Mouse (Mus musculus) fibroblast of lung, adult 2 months (primary cell): ENCODE data around the gene Timm22.
A peak's percentile ranks its signal among the peaks of the same experiment; 100 is the strongest.

ENCODE experiments used
- DNase-seq: peaks from one replicate; pipeline ENCODE4 v3.0.0-alpha.2; 2011; ENCODE audit warnings: low read depth

The Timm22 gene

GRCm38 (mm10) chr11:76406702-76407583 is at the start of gene Timm22:
Gene Timm22, plus strand, starts transcription at chr11:76406952.
- DNase-seq: peak; percentile 98

GRCm38 (mm10) chr11:76357464-76357863 is 49.3 kb upstream of the Timm22 start:
- DNase-seq: no peak

GRCm38 (mm10) chr11:76358628-76359320 is 48.0 kb upstream of the Timm22 start:
- no peak for DNase-seq

GRCm38 (mm10) chr11:76360255-76360654 is 46.5 kb upstream of the Timm22 start:
- no peak for DNase-seq

- no peak for DNase-seq
Measured at GRCm38 (mm10) chr11:76361422-76361821, 45.3 kb upstream of the Timm22 start.

- no peak for DNase-seq
Measured at GRCm38 (mm10) chr11:76363178-76363577, 43.6 kb upstream of the Timm22 start.

GRCm38 (mm10) chr11:76363636-76364035 is 43.1 kb upstream of the Timm22 start:
- DNase-seq: no peak

- no peak for DNase-seq
Measured at GRCm38 (mm10) chr11:76364038-76364437, 42.7 kb upstream of the Timm22 start.

- no peak for DNase-seq
Measured at GRCm38 (mm10) chr11:76366720-76367119, 40.0 kb upstream of the Timm22 start.

GRCm38 (mm10) chr11:76370491-76370890 is 36.3 kb upstream of the Timm22 start:
- DNase-seq: no peak

GRCm38 (mm10) chr11:76372120-76372519 is 34.6 kb upstream of the Timm22 start:
- peak; percentile 65 for DNase-seq

- no peak for DNase-seq
Measured at GRCm38 (mm10) chr11:76372534-76372933, 34.2 kb upstream of the Timm22 start.

GRCm38 (mm10) chr11:76374491-76375185 is 32.1 kb upstream of the Timm22 start:
- peak; percentile 94 for DNase-seq

- DNase-seq: no peak
Measured at GRCm38 (mm10) chr11:76376425-76376824, 30.3 kb upstream of the Timm22 start.

- no peak for DNase-seq
Measured at GRCm38 (mm10) chr11:76379921-76380544, 26.7 kb upstream of the Timm22 start.

- DNase-seq: no peak
Measured at GRCm38 (mm10) chr11:76381201-76381885, 25.4 kb upstream of the Timm22 start.

- DNase-seq: no peak
Measured at GRCm38 (mm10) chr11:76382711-76383324, 23.9 kb upstream of the Timm22 start.

GRCm38 (mm10) chr11:76384307-76384706 is 22.4 kb upstream of the Timm22 start:
- no peak for DNase-seq

- DNase-seq: no peak
Measured at GRCm38 (mm10) chr11:76385017-76385416, 21.7 kb upstream of the Timm22 start.

- no peak for DNase-seq
Measured at GRCm38 (mm10) chr11:76385746-76386145, 21.0 kb upstream of the Timm22 start.

GRCm38 (mm10) chr11:76387097-76387496 is 19.7 kb upstream of the Timm22 start:
- DNase-seq: no peak
